Mouse (Mus musculus): ENCODE measurements at regions not wholly inside any gene's neighbourhood (a gene's known extent, or its start where the extent isn't known, plus 50 kb on each side); places are given as distances from the start of the nearest gene placed in this dataset.

- TF ChIP-seq GATA1 (IDR thresholded peaks at IDR 0.05; ENCODE audit: low read length) (no peak), TAL1 (IDR thresholded peaks at IDR 0.05; ENCODE audit: low read length) (no peak)
Observed at GRCm38 (mm10) chr4:142641069-142641468, 401.9 kb upstream of the Kazn start.
